Mouse (Mus musculus) T-cell, adult 2 months (primary cell): ENCODE data around the gene Sept11.

Source experiments
- DNase-seq: peaks from one replicate; pipeline ENCODE4 v3.0.0; 2022; ENCODE audit warnings: low spot score

Sept11 gene

DNA sequence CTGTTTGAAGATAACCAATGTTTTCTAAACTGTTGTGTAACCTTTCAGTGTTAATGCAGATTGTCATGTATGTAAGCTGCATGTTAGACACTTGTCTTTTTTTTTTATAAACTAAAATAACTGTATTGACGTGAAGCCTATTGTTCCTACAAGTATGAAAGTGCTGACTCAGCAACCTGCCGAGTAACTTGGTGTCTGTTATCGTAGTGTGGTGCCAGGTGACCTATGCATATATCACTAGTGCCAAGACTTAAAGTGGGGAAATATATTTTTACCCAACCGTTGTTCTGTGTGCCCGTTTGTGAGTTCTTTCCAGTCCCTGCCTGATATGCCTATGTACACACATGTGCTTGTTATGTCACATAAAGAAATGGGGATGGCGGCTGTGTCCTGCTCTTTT lies 81.4 kb downstream of the Sept11 start:
- DNase-seq = no peak

GRCm38 (mm10) chr5:93178616-93179015 lies 85.4 kb downstream of the Sept11 start:
- DNase-seq = no peak

- peak; percentile 30 for DNase-seq
Observed at GRCm38 (mm10) chr5:93180252-93180651, 87.0 kb downstream of the Sept11 start.

GRCm38 (mm10) chr5:93183311-93183710 lies 90.1 kb downstream of the Sept11 start:
- no peak for DNase-seq

DNA sequence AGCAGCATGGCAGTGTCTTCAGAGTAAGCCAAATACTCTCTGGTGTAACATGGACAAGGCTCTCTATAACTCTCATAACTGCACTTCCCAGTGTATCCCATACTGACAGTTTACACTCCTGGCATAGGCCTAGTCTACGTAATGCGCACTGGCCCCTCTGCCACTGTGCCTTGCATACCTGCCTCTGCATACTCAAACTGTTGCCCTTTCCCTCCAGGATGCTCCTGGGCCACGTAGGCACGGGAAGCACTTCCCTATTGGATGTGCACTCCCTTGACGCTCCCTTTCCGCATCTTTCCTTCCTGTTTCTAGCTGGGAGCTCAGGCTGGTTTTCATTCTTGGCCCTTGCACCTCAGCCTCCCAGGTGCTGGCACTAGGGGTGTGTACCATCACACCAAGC lies 91.3 kb downstream of the Sept11 start:
- DNase-seq = no peak

GRCm38 (mm10) chr5:93189607-93190006 lies 96.4 kb downstream of the Sept11 start:
- DNase-seq = no peak

DNA sequence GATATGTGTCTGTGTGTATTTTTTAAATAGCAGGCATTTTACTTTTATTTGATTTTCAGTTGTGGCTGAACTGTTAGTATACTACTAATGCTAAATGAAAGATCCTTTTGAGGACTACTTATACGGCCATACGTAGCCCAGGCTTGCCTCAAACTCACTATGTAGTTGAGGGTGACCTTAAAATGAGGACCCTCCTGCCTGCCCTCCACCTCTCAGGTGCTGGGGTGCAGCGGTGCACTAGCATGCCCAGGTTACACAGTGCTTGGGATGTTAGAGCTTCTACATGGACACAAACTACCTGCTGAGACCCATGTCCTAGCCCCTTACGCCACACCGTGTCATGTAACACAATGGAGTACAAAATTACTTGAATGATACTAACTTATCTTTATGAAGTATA lies 97.2 kb downstream of the Sept11 start:
- DNase-seq = no peak

DNA sequence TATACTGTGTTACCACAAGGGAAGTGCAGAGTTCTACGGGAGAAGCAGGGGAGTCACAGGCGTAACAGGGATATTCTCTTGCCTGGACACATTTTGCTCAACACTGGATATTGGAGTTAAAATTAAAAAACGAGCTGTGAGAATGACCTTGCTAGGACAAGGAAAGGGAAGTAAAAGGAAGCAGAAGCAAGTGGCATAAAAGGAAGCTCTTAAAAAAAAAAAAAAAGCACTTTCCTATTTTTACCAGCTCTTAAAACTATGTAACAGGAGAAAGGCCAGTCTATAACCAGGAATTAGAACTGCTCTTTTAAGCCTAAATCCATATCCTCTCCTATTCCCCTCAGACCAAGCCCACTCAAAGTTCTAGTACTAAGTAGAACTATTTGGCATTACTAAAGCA lies 105.0 kb downstream of the Sept11 start:
- DNase-seq = no peak

GRCm38 (mm10) chr5:93201181-93201580 lies 107.9 kb downstream of the Sept11 start:
- DNase-seq = no peak

- peak; percentile 66 for DNase-seq
Observed at GRCm38 (mm10) chr5:93205371-93206108, 112.3 kb downstream of the Sept11 start.

DNA sequence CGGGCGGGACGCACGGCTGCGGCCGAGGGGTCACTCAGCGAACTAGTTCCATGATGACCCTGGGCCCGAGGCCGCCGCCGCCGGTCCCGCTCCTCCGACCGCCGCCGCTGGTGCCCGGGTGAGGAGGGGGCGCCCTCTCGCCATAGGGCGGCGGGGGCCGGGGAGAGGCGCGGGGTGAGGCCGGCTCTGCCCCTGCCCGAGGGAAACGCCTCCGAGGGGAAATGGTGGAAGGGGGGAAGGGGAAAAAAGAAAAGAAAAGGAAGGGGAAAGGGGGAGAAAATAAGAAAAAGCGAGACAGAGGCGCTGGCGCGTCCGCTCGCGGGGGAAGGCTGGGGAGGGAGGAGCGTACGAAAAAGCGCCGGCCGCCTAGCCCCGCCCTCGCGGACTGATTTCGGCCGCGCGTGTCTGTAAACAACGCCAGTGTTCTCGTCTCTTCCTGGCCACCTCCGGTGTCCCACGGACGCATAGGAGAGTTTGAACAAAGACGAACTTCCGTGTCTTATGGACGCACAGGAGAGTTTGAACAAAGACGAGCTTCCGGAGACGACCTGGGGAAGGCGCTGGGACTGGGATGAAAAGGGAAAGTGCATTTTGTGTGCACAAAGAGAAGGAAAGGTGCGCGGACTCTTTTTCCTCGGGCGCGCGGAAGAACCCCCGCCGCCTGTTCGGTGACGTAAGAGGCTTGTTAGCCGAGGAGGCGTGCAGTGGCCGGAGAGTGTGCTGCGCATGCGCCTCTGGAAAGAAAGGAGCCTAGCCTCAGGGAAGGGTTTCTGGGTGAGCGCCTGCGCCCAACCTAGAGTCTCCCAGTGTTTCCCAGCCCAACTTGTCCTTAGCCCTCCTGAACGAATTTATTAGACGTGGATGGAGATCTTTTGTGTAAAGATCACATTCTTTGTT lies 113.1 kb downstream of the Sept11 start, which contains the start of the genes Ccni and 2010109A12Rik:
Gene Ccni (minus strand): TSS at position 387 of the 897 bp plus-strand sequence.
Gene 2010109A12Rik (plus strand): TSS at position 410 of the 897 bp plus-strand sequence.
- peak; percentile 96 for DNase-seq

DNA sequence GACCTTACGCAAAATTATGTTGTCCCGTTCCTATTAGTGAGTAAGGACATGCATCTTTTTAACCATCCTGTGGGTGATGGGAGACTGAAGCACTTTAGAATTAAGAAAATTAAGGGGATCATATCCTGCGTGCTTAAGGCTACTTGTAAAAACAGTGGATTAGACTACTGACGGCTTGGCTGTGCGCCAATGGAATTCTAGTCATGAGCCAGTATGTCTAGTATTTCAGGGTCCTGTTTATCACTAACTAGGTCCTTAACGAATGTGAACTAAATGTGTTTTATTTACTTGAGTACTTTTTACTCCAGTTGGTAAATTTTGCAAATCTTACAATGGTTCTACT lies 113.7 kb downstream of the Sept11 start:
- DNase-seq = no peak

DNA sequence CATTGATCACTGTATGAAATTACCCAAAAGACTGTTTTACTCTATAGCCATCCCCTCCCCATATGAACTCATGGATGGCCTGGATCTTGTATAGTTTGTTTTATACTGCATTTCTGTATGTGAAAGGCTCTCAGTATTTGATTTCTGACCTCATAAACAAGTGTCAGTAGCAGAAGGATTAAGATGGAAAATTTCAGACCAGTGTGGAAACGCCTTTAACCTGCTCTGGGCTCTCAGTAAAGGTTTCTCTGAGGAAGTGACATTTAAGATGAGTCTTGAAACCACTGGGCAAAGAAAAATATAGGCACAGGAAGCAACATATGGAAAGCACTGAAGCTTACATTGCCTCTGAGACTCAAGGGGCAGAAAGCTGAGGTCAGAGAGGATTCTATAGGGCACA lies 114.3 kb downstream of the Sept11 start:
- no peak for DNase-seq

DNA sequence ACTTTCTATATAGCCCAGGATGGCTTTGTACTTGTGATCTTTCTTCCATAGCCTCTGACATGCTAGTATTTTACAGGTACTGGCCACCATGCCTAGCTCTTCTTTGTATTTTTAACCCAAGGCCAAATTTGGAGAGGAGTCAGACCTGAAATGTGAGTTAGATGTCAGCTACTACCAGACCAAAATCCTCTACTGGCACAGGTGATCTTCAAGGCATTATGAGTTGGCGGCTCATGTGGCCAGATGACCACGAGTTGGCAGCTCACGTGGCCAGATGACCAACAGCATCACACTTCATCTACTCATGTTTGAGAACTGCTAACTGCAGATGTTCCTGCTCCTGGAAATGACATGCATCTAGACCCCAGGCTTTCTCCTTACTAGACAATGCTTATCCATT lies 125.1 kb downstream of the Sept11 start:
- no peak for DNase-seq

DNA sequence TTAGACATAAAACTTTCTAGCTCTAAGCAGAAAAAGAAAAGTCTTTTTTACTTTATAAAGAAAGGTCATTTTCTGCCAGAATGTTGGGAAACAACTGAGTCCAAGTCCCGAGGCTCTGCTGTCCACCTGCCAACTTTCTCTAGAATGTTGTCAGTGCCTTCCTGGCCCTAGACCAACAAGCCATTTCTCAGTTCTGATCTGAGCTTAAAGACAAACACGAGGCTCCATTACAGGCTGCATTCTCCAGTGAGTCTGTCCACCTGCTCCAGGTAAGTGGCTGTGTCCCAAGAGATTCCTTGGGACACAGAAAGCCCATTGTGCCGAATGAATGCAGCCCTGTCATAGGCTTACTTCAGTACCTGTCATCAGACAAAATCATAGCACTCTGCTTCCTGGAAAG lies 128.4 kb downstream of the Sept11 start:
- DNase-seq = no peak

DNA sequence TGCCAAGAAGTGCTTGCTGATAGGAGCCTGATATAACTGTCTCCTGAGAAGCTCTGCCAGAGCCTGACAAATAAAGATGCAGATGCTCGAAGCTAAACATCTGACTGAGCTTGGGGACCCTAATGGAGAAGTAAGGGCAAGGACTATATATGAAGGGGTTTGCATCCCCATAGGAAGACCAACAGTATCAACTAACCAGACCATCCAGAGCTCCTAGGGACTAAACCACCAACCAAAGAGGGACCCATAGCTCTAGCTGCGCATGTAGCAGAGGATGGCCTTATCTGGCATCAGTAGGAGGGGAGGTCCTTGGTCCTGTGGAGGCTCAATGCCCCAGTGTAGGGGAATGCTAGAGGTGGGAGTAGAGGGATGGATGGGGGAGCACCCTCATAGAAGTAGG lies 131.3 kb downstream of the Sept11 start:
- DNase-seq = no peak
